Mouse (Mus musculus): Measurements from ENCODE around the gene Ralgps2. TPM values are rescaled to one million over a fixed set of nuclear protein-coding genes. Genes with fewer than 3 reads are reported as not detected.

Gene Ralgps2
- polyA plus RNA-seq, 1 experiment from 2014 or later: 86.5 TPM

DNA sequence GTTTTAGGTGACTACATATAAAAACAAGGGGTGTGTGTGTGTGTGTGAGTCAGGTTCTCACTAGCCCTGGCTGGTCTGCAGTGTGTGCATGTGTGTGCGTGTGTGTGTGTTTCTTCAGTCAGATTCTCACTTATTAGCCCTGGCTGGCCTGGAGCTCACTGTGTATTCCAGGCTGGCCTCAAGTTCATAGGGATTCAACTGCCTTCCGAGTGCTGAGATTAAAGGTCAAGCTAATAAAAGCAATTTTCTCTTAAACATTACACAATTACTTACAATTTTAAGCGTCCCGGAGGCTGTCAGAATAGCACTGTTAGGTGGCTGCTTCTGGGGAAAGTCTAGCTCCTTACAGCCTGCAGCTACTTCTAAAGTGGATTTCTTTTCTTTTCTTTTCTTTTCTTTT, 101.2 kb downstream of the Ralgps2 start, which contains the start of gene Angptl1:
Angptl1 (plus strand) TSS at position 386 of the 400 bp plus-strand sequence.
- Histone ChIP-seq H3K27me3 (ENCODE audit: poor library complexity, severe bottlenecking) (no peaks in the 10 kb centered on the region), H3K4me1 (peaks cover 36% of the 10 kb centered on the region), H3K9me3 (no peaks in the 10 kb centered on the region), H3K27ac (peak within 1 kb of the TSS; percentile 79), H3K36me3 (replicated peaks) (no peaks in the 10 kb centered on the region), H3K4me3 (peak within 1 kb of the TSS; percentile 34)
- DNase-seq (ENCODE audit: extremely low spot score, low spot score): no peak
- 45% methylated on average over 4 of the region's 4 CpGs for WGBS

DNA sequence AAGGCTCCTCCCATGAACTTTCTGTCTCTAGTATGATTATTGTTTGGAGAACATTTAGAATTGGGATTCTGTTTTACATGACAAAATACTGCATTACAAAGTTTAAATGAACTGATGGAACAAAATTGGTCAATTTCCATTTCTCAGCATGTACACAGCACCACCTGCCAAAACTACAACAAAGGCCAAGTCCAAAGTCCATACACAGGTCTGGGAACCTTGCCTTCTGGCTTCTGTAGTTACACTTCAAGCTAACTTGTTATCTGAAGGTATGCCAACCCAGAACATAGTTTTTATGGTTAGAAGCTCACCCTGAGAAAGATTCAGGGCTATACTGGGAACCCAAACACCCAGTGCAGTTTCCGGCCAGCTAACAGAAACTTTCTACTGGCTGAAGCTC, 120.2 kb downstream of the Ralgps2 start:
- Histone ChIP-seq H3K27ac (no peak overlapping the region), H3K4me3 (no peak overlapping the region), H3K27me3 (ENCODE audit: poor library complexity, severe bottlenecking) (no peaks in the 10 kb centered on the region), H3K4me1 (no peaks in the 10 kb centered on the region), H3K36me3 (replicated peaks) (peaks cover 67% of the 10 kb centered on the region), H3K9me3 (no peaks in the 10 kb centered on the region)
- DNase-seq (ENCODE audit: extremely low spot score, low spot score): no peak
- WGBS: 96% methylated on average over 1 of the region's 1 CpGs

- WGBS: 89% methylated on average over 6 of the region's 6 CpGs
- Histone ChIP-seq H3K36me3 (replicated peaks) (peaks cover 50% of the 10 kb centered on the region), H3K9me3 (no peaks in the 10 kb centered on the region)
Measured at GRCm38 (mm10) chr1:156813485-156813884, 125.9 kb downstream of the Ralgps2 start.

DNA sequence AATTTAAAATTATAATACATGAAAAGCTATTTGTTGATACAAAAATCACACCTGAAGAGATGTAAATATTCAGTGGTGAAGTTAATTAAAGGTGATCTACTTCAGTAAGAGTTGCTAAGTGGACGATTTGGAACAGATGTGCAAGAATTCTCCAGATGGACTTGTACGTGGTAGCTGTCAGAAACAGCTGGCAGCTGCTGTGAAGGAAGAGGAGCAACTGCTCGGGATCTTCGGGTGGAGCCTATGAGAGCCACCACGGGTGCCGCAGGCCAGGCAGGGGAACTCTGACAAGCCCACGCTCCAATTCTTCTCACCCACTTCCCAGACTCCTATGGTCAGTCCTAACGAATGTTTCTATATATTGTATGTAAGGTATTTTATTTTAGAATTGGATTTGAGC, 126.7 kb downstream of the Ralgps2 start:
- WGBS: 80% methylated on average over 8 of the region's 8 CpGs
- H3K36me3 ChIP-seq (replicated peaks): peaks cover 46% of the 10 kb centered on the region

More at GRCm38 (mm10) chr1:156813485-156813884, 125.9 kb downstream of the Ralgps2 start:
- H3K27me3 ChIP-seq (ENCODE audit: poor library complexity, severe bottlenecking): no peaks in the 10 kb centered on the region
- H3K27ac ChIP-seq: no peak overlapping the region
- no peaks in the 10 kb centered on the region for H3K4me1 ChIP-seq
- no peak for DNase-seq (ENCODE audit: extremely low spot score, low spot score)
- no peak overlapping the region for H3K4me3 ChIP-seq

GRCm38 (mm10) chr1:156811928-156812327, 127.5 kb downstream of the Ralgps2 start:
- H3K4me3 ChIP-seq: no peak overlapping the region
- WGBS: 93% methylated on average over 7 of the region's 7 CpGs
- H3K36me3 ChIP-seq (replicated peaks): peaks cover 38% of the 10 kb centered on the region
- H3K4me1 ChIP-seq: no peaks in the 10 kb centered on the region
- H3K27me3 ChIP-seq (ENCODE audit: poor library complexity, severe bottlenecking): no peaks in the 10 kb centered on the region
- no peak for DNase-seq (ENCODE audit: extremely low spot score, low spot score)
- no peaks in the 10 kb centered on the region for H3K9me3 ChIP-seq
- no peak overlapping the region for H3K27ac ChIP-seq

More for the DNA sequence above, 126.7 kb downstream of the Ralgps2 start:
- no peak for DNase-seq (ENCODE audit: extremely low spot score, low spot score)
- Histone ChIP-seq H3K27me3 (ENCODE audit: poor library complexity, severe bottlenecking) (no peaks in the 10 kb centered on the region), H3K4me3 (no peak overlapping the region), H3K9me3 (no peaks in the 10 kb centered on the region), H3K27ac (no peak overlapping the region), H3K4me1 (no peaks in the 10 kb centered on the region)

DNA sequence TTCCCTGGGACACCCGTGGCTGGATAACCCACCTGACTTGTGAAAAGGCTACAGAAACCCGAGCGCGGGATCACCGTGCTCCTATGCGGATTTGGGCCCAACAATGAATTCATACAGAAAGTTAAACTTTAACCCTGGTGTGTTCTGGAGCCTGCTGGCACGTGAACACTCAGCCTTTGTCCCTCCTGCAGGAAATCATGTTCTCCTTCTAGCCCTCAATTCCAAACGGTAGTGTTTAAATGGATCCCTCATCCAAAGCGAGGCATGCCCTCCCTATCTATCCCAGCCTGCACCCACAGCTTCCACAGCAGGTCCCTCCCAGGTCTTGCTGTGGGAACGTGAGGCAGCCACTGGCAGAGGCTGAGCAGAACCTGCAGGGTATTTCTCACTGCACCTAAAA, 131.1 kb downstream of the Ralgps2 start:
- Histone ChIP-seq H3K27ac (no peak overlapping the region; the same call in 1 of the 2 replicates), H3K9me3 (no peaks in the 10 kb centered on the region), H3K4me3 (no peak overlapping the region), H3K36me3 (replicated peaks) (peaks cover 25% of the 10 kb centered on the region), H3K27me3 (ENCODE audit: poor library complexity, severe bottlenecking) (no peaks in the 10 kb centered on the region), H3K4me1 (no peaks in the 10 kb centered on the region)
- no peak for DNase-seq (ENCODE audit: extremely low spot score, low spot score)
- 77% methylated on average over 10 of the region's 10 CpGs for WGBS

DNA sequence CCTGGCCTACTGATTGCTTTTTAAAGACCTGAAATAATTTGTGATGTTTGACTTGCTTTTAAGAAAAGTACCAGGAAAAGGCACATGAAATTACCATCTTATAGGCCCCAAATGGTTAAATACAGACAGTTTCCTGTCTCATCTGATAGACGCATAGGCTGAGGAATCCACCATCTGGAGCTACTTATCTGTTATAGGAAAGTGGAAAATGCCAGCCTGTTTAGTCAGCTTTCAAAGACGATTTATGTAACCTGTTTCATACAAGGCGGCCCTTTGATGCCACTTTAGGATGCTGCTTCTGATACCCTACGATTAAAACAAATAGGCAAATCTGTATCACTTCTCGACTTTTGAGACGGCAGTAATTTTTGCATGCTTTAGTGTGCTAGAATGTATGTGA, 138.2 kb downstream of the Ralgps2 start:
- Histone ChIP-seq H3K27ac (no peak overlapping the region), H3K36me3 (replicated peaks) (peaks cover 4% of the 10 kb centered on the region; the same call in 1 of the 2 replicates), H3K27me3 (ENCODE audit: poor library complexity, severe bottlenecking) (no peaks in the 10 kb centered on the region), H3K4me1 (peaks cover 5% of the 10 kb centered on the region; the same call in 1 of the 2 replicates), H3K9me3 (no peaks in the 10 kb centered on the region), H3K4me3 (no peak overlapping the region)
- 71% methylated on average over 6 of the region's 6 CpGs for WGBS
- DNase-seq (ENCODE audit: extremely low spot score, low spot score): no peak

GRCm38 (mm10) chr1:156796251-156796650, 143.2 kb downstream of the Ralgps2 start:
- peaks cover 4% of the 10 kb centered on the region; the same call in 1 of the 2 replicates for H3K27me3 ChIP-seq (ENCODE audit: poor library complexity, severe bottlenecking)
- no peak for DNase-seq (ENCODE audit: extremely low spot score, low spot score)
- no peaks in the 10 kb centered on the region for H3K9me3 ChIP-seq
- no peaks in the 10 kb centered on the region for H3K36me3 ChIP-seq (replicated peaks)
- H3K27ac ChIP-seq: no peak overlapping the region
- no peak overlapping the region for H3K4me3 ChIP-seq
- WGBS: 74% methylated on average over 9 of the region's 9 CpGs
- peaks cover 12% of the 10 kb centered on the region for H3K4me1 ChIP-seq

DNA sequence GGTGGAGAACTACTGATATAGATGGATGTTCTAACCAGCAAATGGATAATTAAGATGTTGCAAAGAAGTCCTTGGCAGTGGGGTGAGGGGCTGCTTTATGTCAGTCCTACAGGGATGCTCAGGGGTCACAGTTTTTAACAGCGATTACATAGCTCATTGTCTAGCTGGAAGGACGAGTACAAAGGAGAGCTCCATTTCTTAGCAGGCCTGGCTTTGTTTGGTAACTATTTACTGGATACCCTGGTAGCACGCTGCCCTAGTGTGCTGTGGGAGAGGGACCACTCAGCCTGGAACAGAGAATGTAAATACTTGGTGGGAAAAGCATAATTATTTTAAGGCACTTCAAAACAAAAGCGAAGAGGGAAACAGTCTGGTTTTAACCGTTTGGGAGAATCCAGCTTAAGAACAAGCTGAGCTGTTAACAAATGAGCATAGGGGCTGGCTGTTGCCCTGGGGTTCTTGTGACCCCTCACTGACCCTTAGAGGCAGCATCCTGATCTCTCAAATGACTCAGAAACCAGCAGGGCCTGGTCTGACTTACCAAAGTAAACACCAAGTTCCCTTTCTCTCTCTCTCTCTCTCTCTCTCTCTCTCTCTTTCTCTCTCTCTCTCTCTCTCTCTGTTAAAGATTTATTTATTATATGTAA, 149.5 kb downstream of the Ralgps2 start:
- Histone ChIP-seq H3K9me3 (no peaks in the 10 kb centered on the region), H3K27ac (peak overlapping the region; percentile 81), H3K4me3 (no peak overlapping the region), H3K4me1 (peaks cover 36% of the 10 kb centered on the region), H3K27me3 (ENCODE audit: poor library complexity, severe bottlenecking) (peaks cover 36% of the 10 kb centered on the region), H3K36me3 (replicated peaks) (no peaks in the 10 kb centered on the region)
- no peak for DNase-seq (ENCODE audit: extremely low spot score, low spot score)
- 8% methylated on average over 5 of the region's 5 CpGs for WGBS

DNA sequence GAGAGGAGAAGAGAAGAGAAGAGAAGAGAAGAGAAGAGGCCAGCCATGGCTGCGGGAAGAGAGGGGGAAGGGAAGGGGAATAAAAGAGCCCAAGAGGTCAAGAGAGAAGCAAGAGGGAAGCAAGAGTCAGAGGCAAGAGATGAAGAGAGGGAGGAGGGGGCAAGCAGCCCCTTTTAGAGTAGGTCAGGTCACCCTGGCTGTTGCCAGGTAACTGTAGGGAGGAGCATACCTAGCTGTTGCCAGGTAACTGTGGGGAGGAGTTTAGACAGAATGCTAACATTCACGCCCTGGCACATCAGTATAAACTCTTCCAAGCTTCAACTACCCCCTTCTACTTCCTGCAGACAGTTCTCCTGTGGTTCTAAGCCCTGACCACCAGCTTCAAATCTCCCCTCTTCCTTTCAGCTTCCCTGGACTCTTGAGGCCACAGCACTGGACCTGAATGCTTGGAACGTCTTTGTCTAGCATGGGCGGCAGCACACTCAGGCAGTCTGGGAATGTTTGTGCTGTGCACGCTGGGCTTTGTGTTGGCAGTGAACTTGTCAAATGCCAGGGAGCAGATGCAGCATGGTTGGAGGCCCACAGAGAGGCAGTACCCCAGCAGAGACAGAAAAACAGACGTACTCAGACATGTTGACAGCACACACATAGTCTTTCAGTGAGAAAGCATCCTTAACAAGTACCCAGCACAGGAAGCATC, 152.1 kb downstream of the Ralgps2 start:
- no peak for DNase-seq (ENCODE audit: extremely low spot score, low spot score)
- WGBS: 51% methylated on average over 6 of the region's 6 CpGs
- Histone ChIP-seq H3K4me1 (peaks cover 54% of the 10 kb centered on the region), H3K27ac (peak overlapping the region; percentile 54), H3K4me3 (no peak overlapping the region), H3K36me3 (replicated peaks) (no peaks in the 10 kb centered on the region), H3K9me3 (no peaks in the 10 kb centered on the region), H3K27me3 (ENCODE audit: poor library complexity, severe bottlenecking) (peaks cover 57% of the 10 kb centered on the region)

GRCm38 (mm10) chr1:156786074-156786473, 153.4 kb downstream of the Ralgps2 start:
- H3K9me3 ChIP-seq: no peaks in the 10 kb centered on the region
- H3K36me3 ChIP-seq (replicated peaks): no peaks in the 10 kb centered on the region
- DNase-seq (ENCODE audit: extremely low spot score, low spot score): no peak
- H3K4me1 ChIP-seq: peaks cover 66% of the 10 kb centered on the region
- H3K27ac ChIP-seq: no peak overlapping the region
- WGBS: 92% methylated on average over 2 of the region's 2 CpGs
- no peak overlapping the region for H3K4me3 ChIP-seq
- peaks cover 64% of the 10 kb centered on the region for H3K27me3 ChIP-seq (ENCODE audit: poor library complexity, severe bottlenecking)

DNA sequence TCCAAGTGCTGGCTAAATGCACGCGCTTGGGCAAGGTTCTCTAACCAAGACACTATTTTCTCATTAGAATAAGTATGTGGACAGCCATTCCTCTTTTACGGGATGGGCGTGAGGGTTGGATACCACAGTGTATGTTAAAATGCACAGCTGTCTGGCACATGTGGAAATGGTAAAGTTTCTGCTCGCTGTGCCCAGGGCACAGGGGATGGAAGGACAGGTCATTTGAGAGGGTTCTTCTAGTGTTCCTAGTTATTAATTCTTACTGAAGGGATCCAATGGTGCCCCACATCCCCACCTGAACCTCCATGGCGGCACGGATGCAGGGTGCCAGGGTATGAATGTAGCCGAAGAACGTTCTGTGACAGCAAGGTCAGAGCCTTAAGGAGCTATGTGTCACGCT, 154.5 kb downstream of the Ralgps2 start:
- Histone ChIP-seq H3K9me3 (no peaks in the 10 kb centered on the region), H3K4me3 (no peak overlapping the region), H3K27me3 (ENCODE audit: poor library complexity, severe bottlenecking) (peaks cover 75% of the 10 kb centered on the region), H3K36me3 (replicated peaks) (no peaks in the 10 kb centered on the region), H3K4me1 (peaks cover 69% of the 10 kb centered on the region), H3K27ac (no peak overlapping the region)
- DNase-seq (ENCODE audit: extremely low spot score, low spot score): no peak
- 92% methylated on average over 10 of the region's 10 CpGs for WGBS

DNA sequence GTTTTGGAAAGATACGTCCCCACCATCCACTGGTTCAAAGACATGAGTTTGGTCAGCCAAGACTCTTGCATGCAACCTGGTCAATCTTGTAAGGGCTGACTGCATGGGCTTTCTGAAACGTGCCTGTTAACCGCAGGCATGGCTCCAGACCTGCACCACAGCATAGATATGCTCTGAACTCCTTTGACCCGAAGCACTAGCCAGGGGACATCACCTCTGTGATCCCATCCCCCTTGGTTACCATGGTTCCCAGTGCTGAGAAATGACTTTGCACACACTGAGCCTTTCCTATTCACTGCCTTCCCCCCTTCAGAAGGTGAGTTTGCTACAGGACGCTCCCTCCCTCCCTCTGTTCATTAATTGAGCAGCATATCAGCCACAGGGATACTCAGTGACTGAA, 155.3 kb downstream of the Ralgps2 start:
- Histone ChIP-seq H3K27ac (no peak overlapping the region), H3K36me3 (replicated peaks) (no peaks in the 10 kb centered on the region), H3K9me3 (no peaks in the 10 kb centered on the region), H3K4me3 (no peak overlapping the region), H3K4me1 (peaks cover 69% of the 10 kb centered on the region), H3K27me3 (ENCODE audit: poor library complexity, severe bottlenecking) (peaks cover 83% of the 10 kb centered on the region)
- 76% methylated on average over 5 of the region's 5 CpGs for WGBS
- DNase-seq (ENCODE audit: extremely low spot score, low spot score): no peak

All from forebrain, embryonic 10.5 days (tissue).